Mouse (Mus musculus) E14TG2a.4 (cell line): Measurements from ENCODE around the gene Pid1.

ENCODE experiments used
- CTCF ChIP-seq: conservative IDR thresholded peaks from 2 replicates; pipeline ENCODE4 v1.5.1; 2014; ENCODE audit warnings: low read length
- NANOG ChIP-seq: IDR thresholded peaks from 2 replicates; pipeline ENCODE4 v1.6.1; 2014; ENCODE audit warnings: borderline replicate concordance, low read length, mixed read lengths
- POU5F1 ChIP-seq: IDR thresholded peaks from 2 replicates; pipeline ENCODE4 v1.6.1; 2014; ENCODE audit warnings: low read length, borderline replicate concordance

DNA sequence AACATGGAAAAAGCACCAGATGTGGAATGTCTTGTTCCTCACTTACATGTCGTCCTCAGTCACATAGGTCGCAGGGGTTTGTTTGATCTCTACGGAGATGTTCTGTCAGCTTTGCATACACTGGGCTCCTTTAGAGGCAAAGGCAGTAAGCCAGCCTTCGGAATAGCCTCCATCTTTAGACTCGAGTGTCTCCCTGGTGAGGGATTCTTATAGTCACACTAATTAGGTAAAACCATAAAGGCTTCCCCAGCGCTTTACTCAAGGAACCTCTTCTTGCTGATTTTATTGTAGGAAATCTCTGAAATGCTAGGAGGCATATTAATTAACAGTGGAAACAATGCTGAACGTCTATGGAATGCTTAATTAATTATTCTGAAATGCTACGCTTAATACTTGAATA is 284.4 kb downstream of the Pid1 start:
- TF ChIP-seq NANOG (no peak), CTCF (no peak), POU5F1 (no peak)
